Mouse (Mus musculus) testis, adult 2 months (tissue): Measurements from ENCODE around the gene Slc10a6. TPM values are rescaled to one million over a fixed set of nuclear protein-coding genes. Genes with fewer than 3 reads are reported as not detected.

Source experiments
- H3K27ac ChIP-seq: fragments of 200-500 bp; 2 replicates; pipeline ENCODE4 v1.5.1; 2012; ENCODE audit warnings: low read depth, low read length; ENCODE audit not compliant: control insufficient read depth, insufficient read depth
- H3K27me3 ChIP-seq: fragments of 200-500 bp; 2 replicates; pipeline ENCODE4 v1.6.1; 2012; ENCODE audit warnings: mild to moderate bottlenecking, low read length, moderate library complexity; ENCODE audit not compliant: control insufficient read depth, insufficient read depth
- H3K36me3 ChIP-seq: fragments of 200-500 bp; 2 replicates; pipeline ENCODE4 v1.6.1; 2012; ENCODE audit warnings: mild to moderate bottlenecking, low read length; ENCODE audit not compliant: control insufficient read depth, insufficient read depth
- H3K4me1 ChIP-seq: fragments of 200-500 bp; 2 replicates; pipeline ENCODE4 v1.6.1; 2012; ENCODE audit warnings: low read length; ENCODE audit not compliant: control insufficient read depth, insufficient read depth
- H3K4me3 ChIP-seq: fragments of 200-500 bp; 2 replicates; pipeline ENCODE4 v1.5.1; 2012; ENCODE audit warnings: low read depth, mild to moderate bottlenecking, low read length, moderate library complexity, mixed read lengths; ENCODE audit not compliant: control insufficient read depth
- CTCF ChIP-seq: fragments of 200-500 bp; IDR thresholded peaks from 2 replicates; pipeline ENCODE4 v1.5.1; 2012; ENCODE audit warnings: low read depth, mild to moderate bottlenecking, inconsistent platforms, low read length, moderate library complexity; ENCODE audit not compliant: control insufficient read depth, insufficient read depth, insufficient replicate concordance
- POLR2A ChIP-seq: fragments of 200-500 bp; IDR thresholded peaks from 2 replicates; pipeline ENCODE4 v1.6.1; 2012; ENCODE audit warnings: low read depth, mild to moderate bottlenecking, inconsistent platforms, low read length, moderate library complexity; ENCODE audit not compliant: control insufficient read depth
- polyA plus RNA-seq: library from polyadenylated mRNA; depleted of rRNA; stranded (reverse); fragments of >200 nt; gene quantifications from 2 replicates; pipeline ENCODE4 v1.2.3, GENCODE M21; 2012

The Slc10a6 gene
- polyA plus RNA-seq, 1 experiment, result 0.85 TPM

DNA sequence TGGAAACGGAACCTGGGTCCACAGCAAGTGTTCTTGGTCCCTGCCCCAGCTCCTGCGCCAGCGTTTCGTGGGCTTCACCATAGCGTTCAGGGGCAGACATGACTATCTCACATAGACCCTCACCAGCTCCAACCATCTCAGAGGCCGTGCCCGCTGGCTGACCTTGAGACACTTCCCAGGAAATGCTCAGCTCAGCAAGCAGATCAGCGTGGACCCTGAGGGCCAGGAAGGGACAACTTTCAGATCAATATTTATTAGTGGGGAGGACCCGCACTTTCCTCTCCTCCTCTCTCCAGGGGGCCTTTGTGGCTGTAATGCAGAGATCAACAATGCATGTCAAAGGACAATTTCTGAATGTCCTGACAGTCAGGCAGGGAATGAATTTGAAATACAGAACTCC lies 35.7 kb upstream of the Slc10a6 start:
- H3K27me3 ChIP-seq, result no peaks in the 10 kb centered on the region
- no peak overlapping the region for H3K4me3 ChIP-seq
- H3K27ac ChIP-seq, result no peak overlapping the region
- no peak for TF ChIP-seq CTCF
- no peak for TF ChIP-seq POLR2A
- H3K36me3 ChIP-seq, result no peaks in the 10 kb centered on the region
- H3K4me1 ChIP-seq, result no peaks in the 10 kb centered on the region

DNA sequence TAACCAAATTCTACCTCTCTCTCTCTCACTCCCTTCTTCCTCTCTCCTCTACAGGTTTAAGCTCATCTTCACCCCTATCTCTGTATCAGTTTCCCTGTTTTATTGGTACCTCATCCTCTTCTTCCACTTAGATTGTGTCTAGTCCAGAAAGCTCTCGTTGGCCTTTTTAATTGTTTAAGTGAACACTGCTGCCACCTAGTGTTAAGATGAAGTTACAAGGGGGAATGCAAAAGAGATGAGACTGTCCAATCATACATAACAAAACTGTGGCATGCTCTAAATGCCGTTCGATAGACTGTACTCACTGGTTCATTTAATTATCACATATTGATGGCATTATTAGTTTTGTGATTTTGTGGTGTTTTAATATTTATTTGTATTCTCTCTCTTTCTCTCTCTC lies 30.4 kb upstream of the Slc10a6 start:
- Histone ChIP-seq H3K27me3 (no peaks in the 10 kb centered on the region), H3K27ac (no peak overlapping the region), H3K36me3 (no peaks in the 10 kb centered on the region), H3K4me3 (no peak overlapping the region), H3K4me1 (no peaks in the 10 kb centered on the region)
- TF ChIP-seq CTCF (no peak), POLR2A (no peak)

DNA sequence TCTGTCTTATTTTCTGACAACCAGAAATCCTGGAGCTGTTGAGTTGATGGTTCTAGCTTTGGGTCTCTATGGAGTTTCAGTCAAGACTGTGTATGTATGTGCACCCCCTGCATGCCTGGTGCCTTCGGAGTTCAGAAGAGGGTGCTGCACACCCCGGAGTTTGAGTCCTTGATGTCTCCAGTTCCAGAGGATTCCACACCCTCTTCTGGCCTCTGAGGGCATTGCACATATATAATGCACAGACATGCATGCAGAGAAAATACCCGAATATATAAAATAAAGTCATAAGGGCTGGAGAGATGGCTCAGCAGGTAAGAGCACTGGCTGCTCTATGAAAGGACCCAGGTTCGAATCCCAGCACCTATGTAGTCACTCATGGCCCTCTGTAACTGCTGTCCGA lies 29.7 kb upstream of the Slc10a6 start:
- TF ChIP-seq POLR2A, result no peak
- no peak for TF ChIP-seq CTCF
- Histone ChIP-seq H3K27ac (no peak overlapping the region), H3K27me3 (no peaks in the 10 kb centered on the region), H3K4me3 (no peak overlapping the region), H3K36me3 (no peaks in the 10 kb centered on the region), H3K4me1 (no peaks in the 10 kb centered on the region)

DNA sequence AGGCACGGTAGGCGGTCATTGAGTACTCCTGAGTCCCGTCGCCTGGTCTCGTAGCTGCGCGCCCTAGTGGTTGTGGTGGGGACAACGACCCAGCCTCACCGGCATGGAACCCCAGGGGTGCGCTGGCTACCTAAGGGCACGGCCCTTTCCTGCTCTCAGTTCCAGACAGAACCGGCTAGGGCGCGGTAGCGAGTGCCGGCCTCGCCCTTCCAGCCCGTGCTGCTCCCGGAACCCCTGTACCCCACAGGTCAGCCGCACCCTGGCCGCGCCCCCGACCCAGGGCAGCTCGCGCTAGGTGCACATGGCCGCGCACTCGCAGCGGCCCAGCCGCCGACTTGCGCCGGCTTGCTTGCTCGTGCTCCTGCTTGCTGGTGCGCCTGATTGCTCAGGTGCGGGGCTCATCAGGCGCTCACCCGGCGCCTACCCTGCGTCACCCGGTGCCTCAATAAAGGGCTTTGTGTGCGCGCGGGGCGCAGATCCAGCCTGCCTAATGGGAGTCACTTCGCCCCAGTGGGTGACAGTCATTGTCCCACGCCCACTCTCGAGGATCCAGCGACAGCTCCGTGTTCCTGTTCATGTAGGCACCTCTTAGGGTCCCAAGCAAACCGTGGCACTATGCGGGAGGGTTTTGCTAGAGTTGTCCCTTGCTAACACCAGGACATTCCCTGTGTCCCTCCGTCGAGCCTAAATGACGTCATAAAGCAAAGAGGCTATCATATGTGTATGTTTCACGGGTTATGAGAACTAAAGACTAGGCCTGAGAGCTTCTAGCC lies 26.3 kb upstream of the Slc10a6 start, which contains the start of gene 1700016H13Rik:
1700016H13Rik (minus strand) TSS at position 665 of the 773 bp plus-strand sequence.
- Histone ChIP-seq H3K27me3 (no peaks in the 10 kb centered on the region), H3K4me3 (peak within 1 kb of the TSS; percentile 90), H3K27ac (peak within 1 kb of the TSS; percentile 41; the same call in 1 of the 2 replicates), H3K36me3 (no peaks in the 10 kb centered on the region), H3K4me1 (no peaks in the 10 kb centered on the region)
- TF ChIP-seq CTCF, result peak; percentile 60; the same call in 1 of the 2 replicates
- TF ChIP-seq POLR2A, result peak; percentile 54; the same call in 1 of the 2 replicates

DNA sequence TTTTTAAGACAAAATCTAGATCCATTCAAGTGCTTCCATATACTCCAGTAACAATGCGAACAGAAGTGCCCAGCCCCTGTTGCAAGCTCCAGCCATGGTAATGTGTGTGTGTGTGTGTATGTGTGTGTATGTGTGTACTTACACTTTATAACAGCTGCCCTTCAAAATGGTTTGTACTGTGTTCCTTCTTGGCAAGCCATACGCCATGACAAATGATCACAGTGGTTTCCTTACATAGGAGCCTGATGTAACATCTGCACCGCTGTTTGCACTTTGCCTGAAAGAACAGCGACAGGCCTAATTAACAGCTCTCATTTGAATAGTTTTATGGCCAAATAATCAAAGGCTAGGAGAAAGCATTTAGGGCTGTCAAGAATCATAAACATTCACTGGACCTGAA lies 25.6 kb upstream of the Slc10a6 start:
- TF ChIP-seq CTCF, result no peak
- H3K27me3 ChIP-seq, result no peaks in the 10 kb centered on the region
- H3K4me3 ChIP-seq, result peak overlapping the region; percentile 90
- H3K27ac ChIP-seq, result no peak overlapping the region
- no peaks in the 10 kb centered on the region for H3K4me1 ChIP-seq
- H3K36me3 ChIP-seq, result no peaks in the 10 kb centered on the region

DNA sequence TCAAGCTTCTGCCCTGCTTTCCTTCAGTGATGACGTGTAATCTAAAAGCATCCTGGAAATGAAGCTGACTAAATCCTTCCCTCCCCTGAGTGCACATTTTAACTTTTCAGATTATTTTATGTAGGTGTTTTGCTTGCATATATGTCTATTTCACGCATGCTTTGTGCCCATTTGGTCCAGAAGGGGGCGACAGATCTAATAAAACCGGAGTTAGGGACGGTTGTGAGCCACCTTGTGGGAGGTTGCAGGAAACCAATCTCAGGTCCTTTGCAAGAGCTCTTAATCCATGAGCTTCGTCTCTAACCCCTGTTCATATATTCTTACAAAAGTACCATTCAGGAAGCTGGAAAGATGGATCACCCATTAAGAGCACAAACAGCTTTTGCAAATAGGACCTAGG lies 25.0 kb upstream of the Slc10a6 start:
- no peak overlapping the region for H3K27ac ChIP-seq
- TF ChIP-seq POLR2A (no peak), CTCF (peak; percentile 19; the same call in 1 of the 2 replicates)
- H3K27me3 ChIP-seq, result no peaks in the 10 kb centered on the region
- H3K4me1 ChIP-seq, result no peaks in the 10 kb centered on the region
- peak overlapping the region; percentile 90 for H3K4me3 ChIP-seq
- no peaks in the 10 kb centered on the region for H3K36me3 ChIP-seq

DNA sequence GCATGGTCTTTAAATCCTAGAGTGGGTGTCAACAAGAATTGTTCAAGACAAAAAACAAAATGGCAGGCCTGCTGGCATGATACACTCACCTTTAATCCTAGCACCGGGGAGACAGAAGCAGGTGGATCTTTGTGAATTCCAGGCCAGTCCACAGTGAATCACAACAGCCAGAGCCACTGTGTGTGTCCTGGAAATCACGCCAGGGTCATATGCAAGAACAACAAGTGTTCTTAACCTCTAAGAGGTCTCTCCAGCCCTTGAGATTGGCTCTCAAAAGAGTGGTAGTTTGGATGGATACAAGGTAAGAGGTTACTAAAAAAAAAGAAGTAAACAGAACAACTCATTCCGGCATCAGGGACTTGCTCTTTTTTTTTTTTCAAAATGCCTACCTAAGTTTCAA lies 18.1 kb upstream of the Slc10a6 start:
- Histone ChIP-seq H3K4me3 (no peak overlapping the region), H3K27me3 (no peaks in the 10 kb centered on the region), H3K4me1 (no peaks in the 10 kb centered on the region), H3K36me3 (no peaks in the 10 kb centered on the region), H3K27ac (no peak overlapping the region)
- no peak for TF ChIP-seq POLR2A
- TF ChIP-seq CTCF, result no peak

DNA sequence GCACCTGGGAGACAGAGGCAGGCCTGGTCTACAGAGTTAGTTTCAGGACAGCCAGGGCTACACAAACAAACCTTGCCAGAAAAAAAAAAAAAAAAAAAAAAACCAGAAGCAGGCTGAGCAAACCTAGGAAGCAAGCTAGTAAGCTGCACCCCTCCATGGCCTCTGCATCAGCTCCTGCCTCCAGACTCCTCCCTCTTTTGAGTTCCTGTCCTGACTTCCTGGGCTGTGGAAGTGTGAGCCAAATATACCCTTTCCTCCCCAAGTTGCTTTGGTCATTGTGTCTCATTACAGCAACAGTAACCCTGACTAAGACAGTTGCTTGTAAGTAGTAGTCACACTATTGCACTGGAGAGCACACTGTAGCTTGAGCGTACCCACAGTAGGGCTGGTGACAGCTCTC lies 15.0 kb upstream of the Slc10a6 start:
- H3K36me3 ChIP-seq, result no peaks in the 10 kb centered on the region
- no peak overlapping the region for H3K27ac ChIP-seq
- no peak overlapping the region for H3K4me3 ChIP-seq
- H3K4me1 ChIP-seq, result no peaks in the 10 kb centered on the region
- no peak for TF ChIP-seq CTCF
- TF ChIP-seq POLR2A, result no peak
- H3K27me3 ChIP-seq, result no peaks in the 10 kb centered on the region
